Mouse (Mus musculus): ENCODE data around the gene Zfp109. TPM values are rescaled to one million over a fixed set of nuclear protein-coding genes. Genes with fewer than 3 reads are reported as not detected.

The Zfp109 gene
- polyA plus RNA-seq, 1 experiment from 2014 or later: 4.4 TPM

DNA sequence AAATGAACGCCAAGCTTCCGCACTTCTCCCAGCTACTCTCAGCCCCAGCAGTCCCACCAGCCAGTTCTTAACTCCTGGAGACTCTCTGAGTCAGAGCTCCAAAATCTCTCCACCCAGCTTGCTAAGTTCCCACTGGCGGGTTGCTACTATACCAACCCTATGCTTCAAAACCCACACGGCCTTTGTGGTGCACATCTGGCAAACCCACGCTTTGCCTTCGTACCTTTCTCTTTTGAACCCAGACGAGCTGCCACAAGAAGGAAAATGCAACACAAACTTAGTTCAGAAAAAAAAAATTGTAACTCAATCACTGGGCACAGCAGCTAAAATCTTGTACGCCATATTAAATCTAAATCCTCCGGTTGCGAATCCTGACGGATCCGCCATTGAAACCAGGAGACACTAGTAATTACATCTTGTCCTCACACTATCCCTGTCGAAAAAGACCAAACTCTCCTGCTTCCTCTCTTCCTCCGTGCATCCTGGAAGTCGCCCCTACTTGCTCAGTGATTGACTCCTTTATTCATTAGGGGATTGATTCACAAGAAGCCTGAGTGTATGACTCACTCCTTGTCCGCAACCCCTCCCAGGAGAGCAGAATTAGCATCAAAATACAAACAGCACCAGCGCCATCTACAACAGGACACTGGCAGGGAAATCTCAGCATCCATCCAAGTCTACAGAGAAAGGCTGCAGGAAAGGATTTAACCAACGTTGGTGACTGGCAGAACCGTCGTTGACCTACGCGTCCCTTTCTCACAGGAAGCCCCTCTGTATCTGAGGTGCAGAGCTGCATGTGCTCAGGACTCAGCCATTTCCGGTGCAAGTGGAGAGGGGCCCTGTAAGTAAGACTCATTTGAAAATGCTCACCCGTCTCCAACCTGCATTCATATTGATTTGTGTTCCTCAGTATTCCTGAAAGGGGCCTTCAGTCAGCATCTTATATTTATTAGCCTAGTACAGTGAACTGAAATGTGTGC lies 31.1 kb upstream of the Zfp109 start:
- no peak for ATAC-seq (ENCODE audit: low FRiP score)
- no peaks in the 10 kb centered on the region for H3K27me3 ChIP-seq (replicated peaks)
- H3K9ac ChIP-seq (replicated peaks): no peak overlapping the region
- no peaks in the 10 kb centered on the region for H3K9me3 ChIP-seq (replicated peaks)
- H3K27ac ChIP-seq (replicated peaks): no peak overlapping the region
- H3K36me3 ChIP-seq: peaks cover 2% of the 10 kb centered on the region; the same call in 1 of the 2 replicates
- H3K4me2 ChIP-seq: no peak overlapping the region
- H3K4me3 ChIP-seq (replicated peaks): no peak overlapping the region
- peaks cover 13% of the 10 kb centered on the region for H3K4me1 ChIP-seq
- WGBS: 71% methylated on average over 24 of the region's 24 CpGs

DNA sequence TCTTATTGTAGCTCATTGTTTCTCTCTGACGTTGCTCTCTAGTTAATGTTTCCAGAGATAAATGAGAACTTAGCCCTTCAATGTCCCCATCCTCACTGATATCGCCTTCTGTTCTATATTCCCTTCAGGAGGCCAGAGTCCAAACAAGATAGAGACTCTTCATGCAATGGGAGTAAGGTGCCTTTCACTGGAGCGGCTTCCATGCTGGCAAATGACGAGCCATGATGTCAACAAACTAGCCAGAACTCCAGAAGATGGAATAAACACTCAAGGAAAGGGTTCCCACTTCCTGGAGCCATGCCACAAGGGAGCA lies 22.6 kb upstream of the Zfp109 start:
- no peaks in the 10 kb centered on the region for H3K9me3 ChIP-seq (replicated peaks)
- H3K27ac ChIP-seq (replicated peaks): no peak overlapping the region
- H3K4me2 ChIP-seq: no peak overlapping the region
- no peak overlapping the region for H3K9ac ChIP-seq (replicated peaks)
- H3K4me1 ChIP-seq: peaks cover 21% of the 10 kb centered on the region
- peaks cover 30% of the 10 kb centered on the region for H3K36me3 ChIP-seq
- WGBS: 94% methylated on average over 4 of the region's 4 CpGs
- no peaks in the 10 kb centered on the region for H3K27me3 ChIP-seq (replicated peaks)
- H3K4me3 ChIP-seq (replicated peaks): no peak overlapping the region
- ATAC-seq (ENCODE audit: low FRiP score): no peak

DNA sequence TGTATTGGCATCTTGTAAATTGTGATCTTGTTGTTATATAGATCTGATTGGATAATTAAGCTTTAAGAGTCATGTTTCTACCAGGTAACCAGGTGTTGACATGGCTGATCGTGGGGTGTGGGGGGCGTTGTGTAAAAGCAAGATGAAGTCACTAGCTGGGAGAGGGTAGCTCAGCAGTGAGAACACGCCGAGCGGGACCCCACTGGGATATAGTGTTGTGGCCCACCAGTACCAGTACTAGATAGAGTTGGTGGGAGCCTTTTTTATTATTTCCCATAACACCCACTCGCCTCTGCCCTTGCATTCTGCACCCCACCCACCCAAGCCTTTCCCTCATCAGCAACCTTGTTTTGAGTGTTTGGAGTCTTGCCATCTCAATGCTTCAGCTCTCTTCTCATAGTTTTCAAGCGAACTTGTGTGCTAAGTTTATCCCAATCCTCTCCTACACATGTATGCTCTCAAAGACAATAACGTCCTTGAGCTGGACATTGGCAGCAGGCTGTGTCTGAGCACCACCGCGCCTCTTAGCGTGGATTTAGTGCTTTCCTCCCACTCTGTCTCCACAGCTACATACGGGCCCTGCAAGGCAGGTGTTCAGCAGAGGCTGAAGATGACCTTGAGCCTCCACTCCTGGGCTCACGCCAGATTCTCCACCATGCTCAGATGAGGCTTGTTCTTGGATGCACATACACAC lies 22.1 kb upstream of the Zfp109 start:
- no peak overlapping the region for H3K9ac ChIP-seq (replicated peaks)
- H3K27ac ChIP-seq (replicated peaks): no peak overlapping the region
- H3K36me3 ChIP-seq: peaks cover 30% of the 10 kb centered on the region
- 90% methylated on average over 13 of the region's 13 CpGs for WGBS
- H3K4me1 ChIP-seq: peaks cover 25% of the 10 kb centered on the region
- no peak for ATAC-seq (ENCODE audit: low FRiP score)
- H3K9me3 ChIP-seq (replicated peaks): no peaks in the 10 kb centered on the region
- H3K4me2 ChIP-seq: no peak overlapping the region
- no peak overlapping the region for H3K4me3 ChIP-seq (replicated peaks)
- H3K27me3 ChIP-seq (replicated peaks): no peaks in the 10 kb centered on the region

DNA sequence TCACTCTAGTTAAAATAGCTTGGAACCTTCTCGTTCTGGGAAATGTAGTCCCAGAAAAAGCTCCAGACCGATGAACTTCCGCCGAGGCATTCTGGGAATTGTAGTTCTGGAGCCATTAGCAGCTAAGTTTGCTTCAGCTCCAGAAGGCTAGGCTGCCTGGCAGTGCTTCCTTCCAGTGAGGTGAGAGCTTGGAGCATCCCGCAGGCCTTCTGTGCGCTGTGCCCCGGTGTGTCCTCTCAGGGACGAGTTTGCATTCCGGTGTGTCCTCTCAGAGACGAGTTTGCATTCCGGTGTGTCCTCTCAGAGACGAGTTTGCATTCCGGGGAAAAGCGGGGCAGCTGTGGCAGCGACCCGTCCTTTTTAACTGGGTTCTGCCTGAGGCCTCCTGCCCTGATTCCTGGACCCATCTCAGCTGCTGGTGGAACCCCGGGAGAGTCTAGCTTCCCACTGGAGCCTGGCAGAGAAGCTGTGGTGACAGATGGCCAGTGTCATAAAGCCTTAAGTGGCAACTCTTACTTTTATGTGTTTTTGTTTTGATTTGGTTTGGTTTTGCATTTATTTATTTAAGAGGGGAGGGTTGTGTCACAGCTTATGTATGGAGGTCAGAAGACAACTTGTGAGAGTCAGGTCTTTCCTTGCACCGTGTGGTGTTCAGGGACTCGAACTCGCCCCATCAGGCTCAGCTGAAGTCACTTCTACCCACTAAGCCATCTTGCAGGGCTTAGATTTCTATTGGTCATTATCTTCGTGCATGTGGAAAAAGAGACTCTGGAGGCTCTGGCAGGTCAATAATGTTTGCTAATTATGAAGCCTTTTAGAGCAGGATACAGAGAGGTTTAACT lies 17.5 kb upstream of the Zfp109 start, which contains the start of gene Zfp108:
Gene Zfp108 (plus strand): TSS at position 162 of the 842 bp plus-strand sequence.
- peak within 1 kb of the TSS; percentile 50 for H3K9ac ChIP-seq (replicated peaks)
- H3K4me3 ChIP-seq (replicated peaks): peak within 1 kb of the TSS; percentile 60
- no peaks in the 10 kb centered on the region for H3K9me3 ChIP-seq (replicated peaks)
- H3K36me3 ChIP-seq: peaks cover 4% of the 10 kb centered on the region
- 19% methylated on average over 21 of the region's 21 CpGs for WGBS
- peak within 1 kb of the TSS; percentile 75 for H3K27ac ChIP-seq (replicated peaks)
- H3K27me3 ChIP-seq (replicated peaks): no peaks in the 10 kb centered on the region
- peaks cover 31% of the 10 kb centered on the region for H3K4me1 ChIP-seq
- H3K4me2 ChIP-seq: peak within 1 kb of the TSS; percentile 73
- ATAC-seq (ENCODE audit: low FRiP score): peak; percentile 94

DNA sequence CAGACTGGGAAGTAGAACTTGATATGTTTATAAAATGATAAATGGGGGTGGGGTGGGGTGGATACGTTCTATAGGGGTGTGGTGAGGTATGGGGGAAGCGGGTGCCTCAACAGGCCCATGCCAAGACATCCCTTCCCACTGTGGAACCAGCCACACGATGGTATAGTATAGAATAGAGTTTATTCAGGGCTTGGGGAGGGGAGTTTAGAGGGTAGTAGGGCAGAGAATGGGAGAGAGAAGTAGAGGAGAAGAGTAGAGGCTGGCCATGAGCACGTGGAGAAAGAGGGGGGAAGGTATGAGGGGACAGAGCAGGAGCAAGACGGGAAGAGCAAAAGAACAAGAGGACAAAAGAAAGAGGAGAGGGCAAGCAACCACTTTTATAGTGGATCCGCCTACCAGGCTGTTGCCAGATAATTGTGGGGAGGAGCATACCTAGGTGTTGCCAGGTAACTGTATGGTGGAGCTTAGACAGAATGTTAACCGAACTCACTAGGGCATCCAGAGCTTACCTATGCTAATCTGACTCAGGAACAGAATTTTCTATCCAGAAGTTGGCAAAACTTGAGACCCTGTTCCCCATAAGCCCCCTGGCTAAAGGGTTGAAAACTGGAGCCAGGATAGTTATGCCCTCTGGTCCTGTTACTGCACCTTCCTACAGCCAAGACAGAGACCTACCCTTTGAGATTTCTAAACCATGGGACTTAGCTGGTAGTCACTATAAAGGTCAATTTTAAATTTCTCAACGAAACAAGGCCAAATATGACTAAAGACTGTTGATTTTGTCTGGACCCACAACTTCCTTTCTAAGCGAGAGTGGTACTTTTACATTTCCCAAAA lies 16.6 kb upstream of the Zfp109 start:
- Histone ChIP-seq H3K4me1 (peaks cover 31% of the 10 kb centered on the region), H3K36me3 (no peaks in the 10 kb centered on the region), H3K27me3 (replicated peaks) (no peaks in the 10 kb centered on the region), H3K27ac (replicated peaks) (no peak overlapping the region; the same call in 1 of the 2 replicates), H3K4me2 (peak overlapping the region; percentile 73), H3K9me3 (replicated peaks) (no peaks in the 10 kb centered on the region), H3K4me3 (replicated peaks) (peak overlapping the region; percentile 60), H3K9ac (replicated peaks) (no peak overlapping the region)
- peak; percentile 74 for ATAC-seq (ENCODE audit: low FRiP score)
- WGBS: 60% methylated on average over 9 of the region's 9 CpGs

DNA sequence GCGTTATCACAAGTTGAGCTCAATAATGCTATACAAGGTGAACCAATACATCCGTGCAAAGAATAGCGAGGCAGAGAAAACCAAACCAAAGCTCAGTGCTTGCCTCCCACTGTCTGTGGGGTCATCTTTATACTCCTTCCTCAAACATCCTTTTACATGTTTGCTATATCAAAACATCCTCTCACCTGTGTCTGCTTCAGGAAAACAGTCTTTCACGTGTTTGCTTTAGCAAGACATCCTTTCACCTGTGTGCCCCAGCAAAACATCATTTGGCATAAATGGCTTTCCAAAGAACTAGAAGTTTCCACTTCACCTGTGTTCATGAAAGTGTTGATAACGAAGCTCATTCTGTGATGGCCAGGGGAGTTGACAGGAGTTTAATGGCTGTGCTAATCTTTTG lies 26.0 kb downstream of the Zfp109 start, which contains the start of gene Zfp111:
Gene Zfp111 (minus strand): TSS at position 101 of the 400 bp plus-strand sequence.
- 83% methylated on average over 5 of the region's 5 CpGs for WGBS
- H3K36me3 ChIP-seq: no peaks in the 10 kb centered on the region
- H3K27ac ChIP-seq (replicated peaks): no peak within 1 kb of the TSS
- no peaks in the 10 kb centered on the region for H3K27me3 ChIP-seq (replicated peaks)
- H3K4me3 ChIP-seq (replicated peaks): no peak within 1 kb of the TSS
- no peak within 1 kb of the TSS for H3K4me2 ChIP-seq
- ATAC-seq (ENCODE audit: low FRiP score): no peak
- no peak within 1 kb of the TSS for H3K9ac ChIP-seq (replicated peaks)
- H3K4me1 ChIP-seq: peaks cover 14% of the 10 kb centered on the region
- H3K9me3 ChIP-seq (replicated peaks): peaks cover 3% of the 10 kb centered on the region; the same call in 1 of the 2 replicates

DNA sequence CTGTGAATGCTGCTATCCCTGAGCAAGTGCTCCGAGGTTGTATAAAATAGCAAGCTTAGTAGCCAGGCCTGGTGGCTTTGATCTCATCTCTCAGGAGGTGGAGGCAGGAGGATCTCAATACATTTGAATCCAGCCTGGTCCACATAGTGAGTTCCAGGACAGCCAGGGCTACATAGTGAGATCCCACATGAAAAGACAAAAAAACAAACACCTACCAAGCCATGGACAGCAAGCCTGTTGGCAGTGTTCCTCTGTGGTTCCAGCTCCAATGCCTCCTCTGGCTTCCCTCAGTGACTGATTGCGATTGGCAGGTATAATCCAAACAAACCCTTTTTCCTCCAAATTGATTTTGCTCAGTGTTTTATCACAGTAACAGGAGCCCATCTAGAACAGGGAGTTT lies 27.1 kb downstream of the Zfp109 start:
- Histone ChIP-seq H3K36me3 (peaks cover 6% of the 10 kb centered on the region), H3K9me3 (replicated peaks) (no peaks in the 10 kb centered on the region), H3K4me1 (peaks cover 14% of the 10 kb centered on the region), H3K4me3 (replicated peaks) (no peak overlapping the region), H3K4me2 (no peak overlapping the region), H3K27me3 (replicated peaks) (no peaks in the 10 kb centered on the region), H3K9ac (replicated peaks) (no peak overlapping the region), H3K27ac (replicated peaks) (no peak overlapping the region)
- ATAC-seq (ENCODE audit: low FRiP score): no peak
- WGBS: 88% methylated on average over 2 of the region's 2 CpGs

DNA sequence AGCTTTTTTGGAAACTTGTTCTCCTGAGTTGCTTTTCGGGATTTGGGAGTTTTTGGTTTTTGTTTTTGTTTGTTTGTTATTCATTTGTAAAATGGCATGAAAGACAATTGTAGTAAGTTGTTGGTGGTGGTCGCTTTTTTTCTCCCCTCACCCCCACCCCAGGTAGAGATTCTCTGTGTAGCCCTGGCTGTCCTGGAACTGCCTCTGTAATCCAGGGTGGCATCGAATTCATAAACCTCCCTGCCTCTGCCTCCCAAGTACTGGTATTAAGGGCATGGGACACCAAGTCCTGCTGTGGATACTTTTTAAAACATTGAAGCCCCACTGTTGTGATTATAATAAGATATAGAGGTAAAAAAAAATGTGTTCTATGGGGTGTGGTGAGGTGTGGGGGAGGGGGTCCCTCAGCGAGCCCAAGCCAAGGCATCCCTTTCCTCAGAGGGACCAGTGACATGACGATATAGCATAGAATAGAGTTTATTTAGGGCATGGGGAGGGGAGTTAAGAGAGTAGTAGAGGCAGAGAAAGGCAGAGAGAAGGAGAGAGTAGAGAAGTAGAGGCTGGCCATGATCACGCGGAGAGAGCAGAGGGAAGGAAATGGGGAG lies 29.0 kb downstream of the Zfp109 start:
- Histone ChIP-seq H3K4me3 (replicated peaks) (peak overlapping the region; percentile 64), H3K36me3 (peaks cover 23% of the 10 kb centered on the region), H3K27ac (replicated peaks) (no peak overlapping the region), H3K9ac (replicated peaks) (no peak overlapping the region; the same call in 1 of the 2 replicates), H3K9me3 (replicated peaks) (no peaks in the 10 kb centered on the region), H3K4me1 (peaks cover 14% of the 10 kb centered on the region), H3K4me2 (peak overlapping the region; percentile 72), H3K27me3 (replicated peaks) (no peaks in the 10 kb centered on the region)
- ATAC-seq (ENCODE audit: low FRiP score): peak; percentile 62
- 57% methylated on average over 7 of the region's 7 CpGs for WGBS

DNA sequence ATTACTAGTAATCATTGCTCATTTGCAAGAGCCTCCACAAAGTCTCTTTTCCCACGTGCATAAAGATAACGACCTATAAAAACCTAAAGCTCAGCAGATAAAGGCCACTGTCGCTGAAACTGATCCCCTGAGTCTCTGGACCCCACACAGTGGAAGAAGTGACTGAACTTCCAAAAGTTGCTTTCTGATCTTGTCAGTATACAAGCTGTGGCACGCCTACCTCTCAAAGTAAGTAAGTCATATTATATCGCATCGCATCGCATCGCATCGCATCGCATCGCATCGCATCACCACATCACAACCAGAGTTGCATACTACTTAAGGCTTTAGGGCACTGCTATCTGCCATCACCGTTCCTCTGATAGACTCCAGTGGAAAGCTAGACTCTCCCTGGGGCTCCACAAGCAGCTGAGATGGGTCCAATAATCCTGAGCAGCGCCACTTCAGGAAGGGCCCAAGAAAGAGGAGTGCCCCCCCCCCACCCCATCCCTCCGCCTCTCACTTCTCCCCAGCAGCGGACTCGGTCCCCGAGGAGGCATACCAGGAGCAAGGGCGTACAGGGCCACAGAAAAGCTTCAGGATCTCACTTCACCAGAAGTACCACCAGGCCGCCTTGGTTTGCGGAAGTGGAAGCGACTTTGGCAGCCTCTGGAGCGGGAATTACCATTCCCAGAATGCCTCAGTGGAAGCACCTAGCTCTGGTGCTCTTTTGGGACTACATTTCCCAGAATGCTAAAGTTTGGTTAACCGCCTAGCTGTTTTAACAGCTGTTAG lies 29.7 kb downstream of the Zfp109 start:
- ATAC-seq (ENCODE audit: low FRiP score): peak; percentile 91
- 13% methylated on average over 24 of the region's 24 CpGs for WGBS
- Histone ChIP-seq H3K36me3 (peaks cover 26% of the 10 kb centered on the region), H3K9me3 (replicated peaks) (no peaks in the 10 kb centered on the region), H3K4me1 (peaks cover 14% of the 10 kb centered on the region), H3K27ac (replicated peaks) (peak overlapping the region; percentile 74), H3K4me3 (replicated peaks) (peak overlapping the region; percentile 64), H3K27me3 (replicated peaks) (no peaks in the 10 kb centered on the region), H3K4me2 (peak overlapping the region; percentile 72), H3K9ac (replicated peaks) (peak overlapping the region; percentile 76)

DNA sequence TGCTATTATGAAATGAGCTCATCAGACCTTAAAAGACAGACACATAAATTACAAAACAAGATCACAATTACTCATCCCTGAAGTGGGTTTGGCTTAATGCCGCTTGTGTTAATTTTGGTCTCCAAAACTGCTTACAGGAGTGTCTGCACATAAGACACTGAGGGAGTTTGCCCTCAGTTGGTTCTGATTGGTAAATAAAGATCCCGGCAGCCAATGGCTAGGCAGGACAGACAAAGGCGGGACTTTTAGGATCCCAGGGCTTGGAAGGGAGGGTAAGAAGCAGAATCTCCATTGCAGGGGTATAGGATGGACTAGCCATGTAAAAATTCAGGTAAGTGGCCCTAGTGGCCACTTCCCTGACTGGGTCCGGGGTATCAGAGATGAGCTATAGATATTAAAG lies 40.4 kb downstream of the Zfp109 start:
- H3K36me3 ChIP-seq: peaks cover 66% of the 10 kb centered on the region
- no peaks in the 10 kb centered on the region for H3K9me3 ChIP-seq (replicated peaks)
- no peak overlapping the region for H3K27ac ChIP-seq (replicated peaks)
- H3K4me2 ChIP-seq: no peak overlapping the region
- no peaks in the 10 kb centered on the region for H3K4me1 ChIP-seq
- WGBS: 97% methylated on average over 4 of the region's 4 CpGs
- no peak overlapping the region for H3K4me3 ChIP-seq (replicated peaks)
- no peak for ATAC-seq (ENCODE audit: low FRiP score)
- no peaks in the 10 kb centered on the region for H3K27me3 ChIP-seq (replicated peaks)
- H3K9ac ChIP-seq (replicated peaks): no peak overlapping the region
